Mouse (Mus musculus) neural tube, embryonic 11.5 days (tissue): ENCODE measurements around the gene St3gal3. TPM values are rescaled to one million over a fixed set of nuclear protein-coding genes. Genes with fewer than 3 reads are reported as not detected.

Experiments
- ATAC-seq: fragments of 200-750 bp; cut with Nextera tagmentation; 2 replicates; pipeline ENCODE4 v1.8.0; 2017; ENCODE audit warnings: moderate number of reproducible peaks, mild to moderate bottlenecking, moderate TSS enrichment, moderate library complexity; ENCODE audit not compliant: insufficient read depth, low FRiP score, low TSS enrichment
- DNase-seq: peaks from one replicate; pipeline ENCODE4 v3.0.0-alpha.2; 2015; ENCODE audit warnings: low spot score
- H3K27ac ChIP-seq: fragments of 300-500 bp; sonication (generic); 2 replicates; pipeline ENCODE4 v1.5.1; 2014; ENCODE audit warnings: low read depth, mild to moderate bottlenecking, low read length
- H3K27me3 ChIP-seq: fragments of 300-500 bp; sonication (generic); 2 replicates; pipeline ENCODE4 v1.6.1; 2014; ENCODE audit warnings: mild to moderate bottlenecking, low read length, mixed read lengths; ENCODE audit not compliant: control insufficient read depth, insufficient read depth
- H3K36me3 ChIP-seq: fragments of 300-500 bp; sonication (generic); 2 replicates; pipeline ENCODE4 v1.6.1; 2014; ENCODE audit warnings: mild to moderate bottlenecking, low read length, moderate library complexity, mixed read lengths; ENCODE audit not compliant: control insufficient read depth, insufficient read depth
- H3K4me1 ChIP-seq: fragments of 300-500 bp; sonication (generic); 2 replicates; pipeline ENCODE4 v1.6.1; 2014; ENCODE audit warnings: low read length, mixed read lengths; ENCODE audit not compliant: control insufficient read depth, insufficient read depth
- H3K4me2 ChIP-seq: fragments of 300-500 bp; sonication (generic); 2 replicates; pipeline ENCODE4 v1.6.1; 2014; ENCODE audit warnings: low read depth, mild to moderate bottlenecking, moderate library complexity
- H3K4me3 ChIP-seq: fragments of 300-500 bp; sonication (generic); 2 replicates; pipeline ENCODE4 v1.5.1; 2014; ENCODE audit warnings: low read depth, low read length
- H3K9ac ChIP-seq: fragments of 300-500 bp; sonication (generic); 2 replicates; pipeline ENCODE4 v1.6.1; 2014; ENCODE audit warnings: mild to moderate bottlenecking, low read length
- H3K9me3 ChIP-seq: fragments of 300-500 bp; sonication (generic); 2 replicates; pipeline ENCODE4 v1.6.1; 2016; ENCODE audit warnings: low read length; ENCODE audit not compliant: control insufficient read depth
- WGBS: fragments of 180-500 bp; shearing (Covaris S2); extraction: QIAGEN DNeasy Blood & Tissue Kit; methylation state at CpG from one replicate; pipeline ENCODE4 v1.1.7; 2014; 5-methylcytosine and 5-hydroxymethylcytosine counted together
- polyA plus RNA-seq: library from polyadenylated mRNA; unstranded; fragments of >200 nt; fragmentation: Nextera tagmentation; extraction: Ambion mirVana; gene quantifications from 2 replicates; pipeline ENCODE4 v1.2.1, GENCODE M21; 2014

Gene St3gal3
- polyA plus RNA-seq, 1 experiment from 2014 or later, result 5.2 TPM

DNA sequence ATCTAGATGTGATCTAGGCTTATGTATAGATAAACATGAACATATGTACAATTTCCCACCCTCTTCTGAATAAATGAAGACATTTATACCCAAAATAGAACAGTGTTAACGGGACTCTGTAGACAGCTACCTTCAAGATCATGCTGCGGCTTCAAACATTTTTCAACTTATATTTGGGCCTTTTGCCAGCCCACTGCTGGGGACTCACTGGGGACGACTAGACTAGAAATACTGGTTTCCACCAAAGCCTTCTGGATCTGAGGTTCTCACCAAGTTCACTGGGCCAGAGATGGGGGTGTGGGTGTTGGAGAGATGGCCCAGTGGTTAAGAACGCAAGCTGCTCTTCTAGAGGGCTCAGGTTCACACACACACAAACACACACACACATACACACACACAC, 49.7 kb downstream of the St3gal3 start:
- WGBS, result 77% methylated on average over 4 of the region's 4 CpGs
- no peak for ATAC-seq

GRCm38 (mm10) chr4:118083217-118083951, 51.3 kb downstream of the St3gal3 start:
- no peak overlapping the region for H3K9ac ChIP-seq
- 42% methylated on average over 14 of the region's 14 CpGs for WGBS
- H3K27ac ChIP-seq, result no peak overlapping the region
- peaks cover 4% of the 10 kb centered on the region; the same call in 1 of the 2 replicates for H3K4me1 ChIP-seq
- H3K9me3 ChIP-seq, result no peaks in the 10 kb centered on the region
- H3K4me3 ChIP-seq, result no peak overlapping the region
- H3K36me3 ChIP-seq, result no peaks in the 10 kb centered on the region
- ATAC-seq (peak; percentile 88), DNase-seq (peak; percentile 94)
- no peak overlapping the region for H3K4me2 ChIP-seq
- H3K27me3 ChIP-seq, result no peaks in the 10 kb centered on the region

More for the DNA sequence above, 49.7 kb downstream of the St3gal3 start:
- no peak overlapping the region for H3K27ac ChIP-seq
- peaks cover 4% of the 10 kb centered on the region for H3K4me1 ChIP-seq
- no peak overlapping the region for H3K9ac ChIP-seq
- no peaks in the 10 kb centered on the region for H3K27me3 ChIP-seq
- DNase-seq, result no peak
- H3K9me3 ChIP-seq, result no peaks in the 10 kb centered on the region
- H3K36me3 ChIP-seq, result no peaks in the 10 kb centered on the region
- H3K4me2 ChIP-seq, result no peak overlapping the region
- no peak overlapping the region for H3K4me3 ChIP-seq

GRCm38 (mm10) chr4:118081608-118082331, 52.9 kb downstream of the St3gal3 start:
- DNase-seq, result no peak
- Histone ChIP-seq H3K4me1 (peaks cover 4% of the 10 kb centered on the region), H3K4me2 (no peak overlapping the region), H3K27me3 (no peaks in the 10 kb centered on the region), H3K9me3 (no peaks in the 10 kb centered on the region), H3K27ac (no peak overlapping the region), H3K9ac (no peak overlapping the region), H3K36me3 (no peaks in the 10 kb centered on the region), H3K4me3 (no peak overlapping the region)
- ATAC-seq, result no peak
- 82% methylated on average over 18 of the region's 18 CpGs for WGBS

DNA sequence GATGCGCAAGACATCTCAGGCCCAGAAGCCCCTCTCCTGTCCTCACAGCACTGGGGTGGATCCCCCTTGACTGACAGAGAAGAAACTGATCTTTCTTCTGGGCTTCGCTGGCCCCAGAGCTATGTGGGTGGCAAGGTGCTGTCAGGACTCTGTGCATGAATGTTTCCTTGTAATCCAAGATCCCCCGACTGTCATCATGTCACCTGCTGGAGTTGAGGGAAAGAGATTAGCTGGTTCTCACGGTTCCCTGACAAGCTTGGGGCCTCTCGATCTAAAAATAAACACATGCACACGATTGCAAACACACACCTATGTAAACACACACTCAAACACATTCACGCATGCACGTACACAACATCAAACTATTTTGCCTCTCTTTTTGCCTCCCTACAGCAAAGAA, 54.2 kb downstream of the St3gal3 start:
- peaks cover 4% of the 10 kb centered on the region for H3K4me1 ChIP-seq
- H3K9ac ChIP-seq, result no peak overlapping the region
- H3K27me3 ChIP-seq, result no peaks in the 10 kb centered on the region
- no peaks in the 10 kb centered on the region for H3K9me3 ChIP-seq
- H3K36me3 ChIP-seq, result no peaks in the 10 kb centered on the region
- no peak overlapping the region for H3K4me2 ChIP-seq
- ATAC-seq (no peak), DNase-seq (no peak)
- no peak overlapping the region for H3K4me3 ChIP-seq
- no peak overlapping the region for H3K27ac ChIP-seq
- 70% methylated on average over 8 of the region's 8 CpGs for WGBS

DNA sequence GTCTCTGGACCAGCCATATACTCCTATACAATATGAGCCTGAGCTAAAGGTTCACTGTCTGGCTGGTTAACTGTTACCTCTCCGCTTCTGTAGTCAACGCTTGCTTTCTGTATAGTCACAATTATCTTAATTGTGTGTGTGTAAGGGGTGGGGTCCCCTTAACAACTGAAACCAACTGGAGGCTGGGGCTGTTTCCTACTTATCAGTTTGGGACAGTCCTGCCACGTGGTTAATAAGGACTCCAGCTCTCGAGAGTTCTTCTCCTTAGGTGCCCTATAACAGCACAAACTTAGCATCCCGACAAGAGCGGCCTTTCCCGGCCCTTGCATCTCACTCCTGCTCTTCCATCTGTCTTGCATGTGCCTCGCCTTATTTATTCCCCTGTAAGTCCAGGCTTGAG, 55.5 kb downstream of the St3gal3 start:
- DNase-seq (no peak), ATAC-seq (no peak)
- Histone ChIP-seq H3K9ac (no peak overlapping the region), H3K4me3 (no peak overlapping the region), H3K4me2 (no peak overlapping the region), H3K27me3 (no peaks in the 10 kb centered on the region), H3K36me3 (no peaks in the 10 kb centered on the region), H3K9me3 (no peaks in the 10 kb centered on the region), H3K4me1 (peaks cover 4% of the 10 kb centered on the region), H3K27ac (no peak overlapping the region)
- 86% methylated on average over 8 of the region's 8 CpGs for WGBS

- H3K9me3 ChIP-seq, result 0 out of 2 replicates have a peak, but pooled peaks cover 3% of the 10 kb centered on the region
- WGBS, result 88% methylated on average over 9 of the region's 9 CpGs
- H3K9ac ChIP-seq, result no peak overlapping the region
- no peak overlapping the region for H3K4me3 ChIP-seq
- peaks cover 3% of the 10 kb centered on the region for H3K4me1 ChIP-seq
- H3K4me2 ChIP-seq, result no peak overlapping the region
- ATAC-seq (no peak), DNase-seq (no peak)
- H3K36me3 ChIP-seq, result no peaks in the 10 kb centered on the region
- no peak overlapping the region for H3K27ac ChIP-seq
- H3K27me3 ChIP-seq, result no peaks in the 10 kb centered on the region
Observed at GRCm38 (mm10) chr4:118078576-118078975, 56.1 kb downstream of the St3gal3 start.

GRCm38 (mm10) chr4:118077293-118077752, 57.4 kb downstream of the St3gal3 start:
- ATAC-seq (no peak), DNase-seq (no peak)
- no peaks in the 10 kb centered on the region for H3K27me3 ChIP-seq
- no peaks in the 10 kb centered on the region; the same call in 1 of the 2 replicates for H3K4me1 ChIP-seq
- 0 out of 2 replicates have a peak, but pooled peaks cover 3% of the 10 kb centered on the region for H3K9me3 ChIP-seq
- 42% methylated on average over 12 of the region's 12 CpGs for WGBS
- H3K4me2 ChIP-seq, result no peak overlapping the region
- no peak overlapping the region for H3K4me3 ChIP-seq
- no peak overlapping the region for H3K27ac ChIP-seq
- no peaks in the 10 kb centered on the region for H3K36me3 ChIP-seq
- H3K9ac ChIP-seq, result no peak overlapping the region

GRCm38 (mm10) chr4:118076648-118077047, 58.1 kb downstream of the St3gal3 start:
- Histone ChIP-seq H3K9me3 (0 out of 2 replicates have a peak, but pooled peaks cover 3% of the 10 kb centered on the region), H3K4me2 (no peak overlapping the region), H3K27ac (no peak overlapping the region), H3K9ac (no peak overlapping the region), H3K4me1 (peaks cover 3% of the 10 kb centered on the region; the same call in 1 of the 2 replicates), H3K36me3 (no peaks in the 10 kb centered on the region), H3K4me3 (no peak overlapping the region), H3K27me3 (no peaks in the 10 kb centered on the region)
- 78% methylated on average over 1 of the region's 1 CpGs for WGBS
- no peak for DNase-seq
- ATAC-seq, result no peak
